Mouse (Mus musculus) cerebellum, adult 18-20 months (tissue): ENCODE measurements at regions not wholly inside any gene's neighbourhood (a gene's known extent, or its start where the extent isn't known, plus 50 kb on each side); places are given as distances from the start of the nearest gene placed in this dataset.

ENCODE experiments used
- DNase-seq, 2 experiments: peaks; one replicate each; pipeline ENCODE4 v3.0.0; 2021

DNA sequence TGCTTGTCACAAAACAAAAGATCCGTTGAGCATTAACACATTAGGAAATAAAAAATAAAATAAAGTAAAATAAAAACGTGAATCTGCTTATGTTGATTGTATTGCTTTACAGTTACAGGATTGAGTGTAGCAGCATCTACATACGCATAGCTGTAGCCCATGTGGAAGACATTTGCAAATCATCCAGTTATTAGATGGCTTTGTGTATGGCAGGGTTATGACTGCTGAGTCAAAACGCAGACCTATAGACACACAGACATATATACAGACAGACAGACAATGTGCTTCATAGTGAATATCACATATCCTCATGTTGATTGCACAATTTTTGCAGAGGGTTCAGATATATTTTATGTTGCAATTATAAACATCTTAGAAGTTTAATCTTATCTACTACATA lies 64.5 kb downstream of the Gm11146 start:
- DNase-seq = no peak

DNA sequence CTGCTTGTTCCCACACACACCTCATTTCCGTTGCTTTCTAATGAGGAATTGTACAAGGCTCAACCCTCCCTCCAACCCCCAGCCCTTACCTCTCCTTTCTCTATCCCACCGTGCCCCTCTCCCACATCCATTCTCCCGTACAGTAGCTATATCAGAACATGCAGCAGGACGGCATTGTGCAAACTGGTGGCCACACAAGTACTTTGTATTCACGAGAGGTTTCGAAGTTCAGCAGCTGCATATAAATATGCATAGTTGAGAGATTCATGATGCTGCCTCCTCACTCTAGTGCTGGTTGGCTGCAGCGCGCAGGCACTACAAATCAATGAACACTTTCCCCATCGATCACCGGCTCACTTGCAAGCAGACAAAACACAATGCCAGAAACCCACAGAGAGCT lies 65.1 kb downstream of the Gm11146 start:
- peak; percentile 28 to 31 for DNase-seq

DNA sequence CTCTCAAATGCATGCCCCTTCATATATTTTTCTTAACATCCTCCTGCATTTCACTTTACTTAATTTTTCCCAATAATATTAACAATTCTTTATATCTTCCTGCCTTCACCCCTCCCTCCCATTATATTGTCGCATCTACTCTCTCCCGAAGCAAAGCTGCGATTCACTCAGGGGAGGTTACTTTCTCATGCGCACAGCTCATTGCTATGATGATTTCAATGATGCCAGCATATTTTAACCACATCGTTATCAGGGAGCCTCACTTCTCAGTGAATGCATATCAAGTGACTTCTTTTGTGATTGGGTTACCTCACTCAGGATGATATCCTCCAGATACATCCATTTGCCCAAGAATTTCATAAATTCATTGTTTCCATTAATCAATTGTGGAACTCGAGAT lies 65.6 kb downstream of the Gm11146 start:
- peak in 1 of 2 experiments; percentile 8 for DNase-seq

DNA sequence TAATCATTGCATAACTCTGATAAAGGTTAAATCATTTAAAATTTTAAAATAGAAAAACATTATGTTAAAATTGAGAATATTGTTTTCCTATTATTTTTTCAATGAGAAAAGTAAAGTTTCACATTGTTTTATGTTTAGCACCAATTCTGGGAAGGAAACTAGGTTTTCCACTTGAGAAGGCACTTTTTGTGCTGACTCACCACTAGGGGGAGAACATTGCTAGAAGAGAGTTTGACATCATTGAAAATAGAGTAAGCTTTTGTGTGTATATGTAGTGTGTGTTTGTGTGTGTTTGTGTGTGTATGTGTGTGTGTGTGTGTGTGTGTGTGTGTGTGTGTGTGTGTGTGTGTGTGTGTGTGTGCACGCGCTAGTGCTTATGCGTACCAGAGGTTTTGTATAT lies 66.9 kb downstream of the Gm11146 start:
- DNase-seq = peak; percentile 22 to 42

DNA sequence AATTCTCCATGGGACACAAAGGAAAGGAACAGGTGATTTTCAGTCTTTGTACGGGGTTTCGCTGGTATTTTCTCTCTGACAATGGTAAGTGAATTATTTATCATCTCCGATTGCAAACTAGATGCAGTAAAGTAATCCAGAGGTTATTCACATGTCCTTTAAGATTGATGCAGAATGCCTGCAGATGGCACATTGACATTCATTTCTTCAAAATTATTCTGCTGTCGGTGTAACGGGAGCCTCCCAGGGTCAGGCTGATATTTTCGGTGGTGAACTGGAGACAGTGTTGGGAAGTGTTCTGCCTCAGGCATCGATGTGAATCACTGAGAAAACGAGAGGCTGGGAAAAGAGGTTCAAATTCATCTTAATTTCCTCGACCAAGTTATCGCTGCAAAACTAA lies 70.3 kb downstream of the Gm11146 start:
- DNase-seq = no peak

DNA sequence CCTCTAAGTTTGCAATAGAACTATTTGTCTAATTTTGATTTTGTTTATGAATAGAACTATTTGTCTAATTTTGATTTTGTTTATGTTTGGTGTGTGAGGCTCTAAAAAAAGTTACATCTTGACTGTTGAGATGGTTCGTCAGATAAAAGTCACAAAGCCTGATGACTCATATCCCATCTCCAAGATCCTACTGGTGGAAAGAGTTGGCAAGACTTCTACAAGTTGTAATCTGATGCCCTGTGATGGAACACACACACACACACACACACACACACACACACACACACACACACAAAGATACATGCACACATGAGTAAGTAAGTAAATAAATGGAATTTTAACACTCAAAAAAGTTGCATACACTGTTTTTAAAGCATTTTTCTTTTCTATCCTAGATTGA lies 73.9 kb downstream of the Gm11146 start:
- DNase-seq = no peak

DNA sequence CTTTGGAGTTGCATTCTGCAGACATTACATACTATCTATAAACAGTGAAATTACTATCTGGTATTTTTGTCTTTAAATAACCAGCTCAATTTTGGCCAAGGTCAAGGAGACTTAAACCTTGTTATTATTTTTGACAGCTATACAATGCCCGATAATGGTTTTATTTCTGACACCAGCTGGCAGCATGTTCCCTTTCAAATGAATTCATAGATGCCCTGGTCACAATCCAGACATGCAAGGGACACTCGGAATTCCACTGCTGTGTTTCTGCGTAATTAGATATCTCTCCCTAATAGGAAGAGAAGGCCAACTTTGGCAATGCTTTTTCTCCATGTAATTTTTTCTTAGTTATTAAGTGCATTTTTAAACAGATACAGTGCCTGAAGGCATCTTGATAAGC lies 87.3 kb downstream of the Gm11146 start:
- no peak for DNase-seq

DNA sequence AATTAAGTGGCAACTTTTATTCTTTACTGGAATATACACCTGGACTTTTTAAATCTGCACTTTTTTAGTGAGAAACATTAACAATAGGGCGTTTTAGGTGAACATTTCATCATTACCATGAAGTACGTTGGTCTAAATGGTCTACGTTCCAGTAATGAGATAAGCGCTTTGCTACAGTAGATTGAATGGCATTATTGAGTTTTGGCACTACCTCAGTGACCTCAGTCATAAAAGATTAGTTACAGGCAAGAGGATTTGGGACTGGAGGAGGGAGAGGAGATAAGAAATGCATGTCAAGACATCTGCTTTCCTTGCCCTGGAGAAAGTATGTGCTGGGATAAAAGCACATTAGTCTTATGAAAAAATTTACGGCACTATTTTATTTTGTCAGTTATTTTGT lies 98.3 kb downstream of the Gm11146 start:
- no peak for DNase-seq

DNA sequence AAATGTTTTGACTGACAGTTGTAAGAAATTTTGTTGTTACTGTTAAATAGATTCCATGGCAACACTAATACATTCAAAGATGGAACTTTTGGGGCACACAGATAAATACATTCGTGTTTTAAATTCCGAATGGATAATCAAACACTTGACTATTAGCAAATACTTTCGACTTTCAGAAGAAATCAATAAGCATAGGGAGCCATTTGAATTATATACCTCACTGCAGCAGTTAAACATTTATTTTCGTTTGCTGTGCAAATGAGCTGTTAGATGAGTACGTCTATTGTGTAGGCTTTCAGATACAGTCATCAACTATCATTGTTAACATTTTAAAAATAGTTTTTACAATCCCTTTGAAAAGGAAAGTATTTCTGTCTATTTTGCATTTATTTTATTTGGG lies 99.0 kb downstream of the Gm11146 start:
- no peak for DNase-seq

DNA sequence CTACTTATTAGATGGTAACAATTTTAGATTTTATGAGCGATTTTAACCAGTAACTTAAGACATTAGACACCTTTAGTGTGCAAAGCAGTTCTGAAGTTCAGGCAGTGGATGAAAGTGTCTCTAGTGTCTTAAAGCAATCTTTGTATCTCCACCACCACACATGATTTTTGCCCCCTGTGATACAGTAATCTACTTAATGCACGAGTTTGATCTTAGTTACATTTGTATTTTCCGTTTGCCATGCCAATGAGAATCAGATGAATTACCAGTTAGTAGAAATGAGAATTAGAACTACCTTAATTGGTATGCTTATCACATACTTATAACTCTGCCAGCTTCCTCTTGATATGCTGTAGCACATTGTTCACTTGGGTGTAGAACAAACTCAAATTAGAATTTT lies 99.9 kb downstream of the Gm11146 start:
- no peak for DNase-seq

DNA sequence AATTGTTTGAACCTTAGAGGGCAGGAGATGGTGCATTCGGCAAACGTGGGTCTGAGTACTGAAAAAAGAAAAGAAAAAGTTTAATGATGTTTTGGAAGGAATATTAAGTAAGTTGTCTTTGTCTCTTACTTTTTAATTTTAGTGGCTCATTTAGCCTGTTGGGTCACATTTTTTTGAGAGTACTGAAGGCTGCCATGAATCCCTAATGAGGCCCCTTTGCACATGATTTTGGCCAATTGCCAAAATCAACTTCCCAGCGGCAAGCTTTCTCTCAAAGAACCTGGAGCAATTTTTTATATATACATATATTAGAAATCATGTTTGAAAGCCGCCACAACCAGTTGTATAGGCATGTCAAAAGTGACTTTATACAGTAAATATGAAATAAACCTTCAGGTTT lies 100.9 kb downstream of the Gm11146 start:
- no peak for DNase-seq

DNA sequence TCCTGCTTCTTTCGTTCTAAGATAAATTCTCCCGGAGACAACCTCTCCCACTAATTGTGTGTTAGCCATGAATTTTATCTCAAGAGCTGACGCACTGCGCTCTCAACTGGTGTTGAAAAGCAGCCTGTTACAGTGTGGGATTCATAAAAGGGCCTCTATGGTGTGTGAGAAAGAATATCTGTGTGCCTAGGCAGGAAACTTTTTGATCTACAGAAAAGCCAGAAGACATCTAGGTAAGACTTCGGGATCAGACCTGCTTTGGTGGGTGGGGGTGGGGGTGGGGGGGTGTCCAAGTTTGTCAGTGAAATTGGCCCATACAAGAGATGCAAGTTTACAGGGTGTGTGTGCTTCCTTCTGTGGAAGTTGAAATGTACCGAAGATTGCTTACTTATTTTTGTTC lies 101.5 kb downstream of the Gm11146 start:
- DNase-seq = no peak

DNA sequence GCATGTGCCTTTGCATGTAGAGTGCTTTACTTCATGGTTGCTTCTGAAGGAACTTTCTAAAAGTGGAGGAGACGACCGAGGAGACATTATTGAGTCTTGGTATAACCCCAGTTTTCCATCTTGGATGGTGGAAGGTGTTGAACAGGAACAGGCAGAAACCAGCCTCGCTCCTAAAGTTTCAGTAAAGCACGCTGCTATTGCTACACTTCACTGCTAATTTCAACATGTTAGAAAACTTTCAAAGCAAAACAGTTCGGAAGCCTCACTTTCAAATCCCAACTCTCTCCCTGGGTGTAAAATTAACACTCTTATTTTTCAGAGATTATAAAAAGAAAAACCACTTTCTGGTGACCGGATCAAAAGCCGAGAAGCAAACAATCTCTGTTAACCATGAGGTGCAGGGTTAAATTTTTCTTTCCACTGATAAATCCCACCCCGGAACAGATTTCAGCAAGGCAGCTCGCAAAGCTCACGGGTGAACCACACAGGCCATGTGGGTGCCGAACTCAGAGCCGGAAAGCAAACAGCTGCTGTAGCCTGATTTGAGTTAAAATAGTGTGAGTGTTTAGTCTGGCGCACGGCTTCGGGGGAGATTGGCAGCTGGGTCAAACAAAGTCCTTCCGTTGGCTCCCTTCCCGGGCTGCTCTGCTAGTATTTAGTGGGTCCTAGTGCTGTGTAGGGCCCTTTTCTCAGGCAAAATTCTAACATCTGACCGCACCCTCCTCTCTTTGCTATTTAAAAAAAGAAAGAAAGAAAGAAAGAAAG lies 102.2 kb downstream of the Gm11146 start:
- DNase-seq = peak; percentile 35 to 45

DNA sequence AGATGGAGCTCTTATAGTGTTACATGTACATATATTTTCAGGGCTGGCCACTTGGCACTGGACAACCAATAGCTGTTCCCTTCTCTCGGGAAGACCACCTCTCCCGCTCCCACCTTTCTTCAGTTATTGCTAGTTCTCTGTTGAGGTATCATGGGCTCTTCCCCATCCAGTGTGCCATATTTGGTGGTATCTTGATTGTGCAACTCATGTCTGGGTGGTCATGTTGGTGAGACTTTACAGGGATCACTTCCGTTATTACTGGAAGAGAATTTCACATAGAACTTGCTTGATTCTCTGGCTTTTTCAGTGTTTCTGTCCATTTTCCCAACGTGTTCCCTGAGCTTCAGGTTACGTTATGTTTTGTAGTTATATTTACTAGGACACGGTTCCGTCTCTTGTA lies 106.6 kb downstream of the Gm11146 start:
- DNase-seq = no peak

DNA sequence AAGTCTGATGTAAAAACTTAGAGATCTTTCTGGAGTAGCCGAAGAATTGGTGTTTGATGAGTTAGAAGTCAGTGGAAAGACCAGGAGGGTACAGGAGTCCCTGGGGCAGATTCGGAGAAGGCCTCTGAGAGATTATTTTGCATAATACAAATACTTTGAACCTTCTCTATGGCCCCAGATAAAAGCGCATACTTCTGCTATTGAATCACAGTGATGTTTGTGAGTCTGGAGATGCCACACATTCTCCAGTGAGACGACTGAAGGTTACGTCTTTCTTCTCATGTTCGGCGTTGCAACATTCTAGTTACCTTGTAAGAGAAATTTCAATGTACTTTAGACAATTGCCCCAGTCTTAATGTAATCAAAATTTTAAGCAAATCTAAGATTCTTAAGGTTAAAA lies 107.9 kb downstream of the Gm11146 start:
- no peak for DNase-seq

DNA sequence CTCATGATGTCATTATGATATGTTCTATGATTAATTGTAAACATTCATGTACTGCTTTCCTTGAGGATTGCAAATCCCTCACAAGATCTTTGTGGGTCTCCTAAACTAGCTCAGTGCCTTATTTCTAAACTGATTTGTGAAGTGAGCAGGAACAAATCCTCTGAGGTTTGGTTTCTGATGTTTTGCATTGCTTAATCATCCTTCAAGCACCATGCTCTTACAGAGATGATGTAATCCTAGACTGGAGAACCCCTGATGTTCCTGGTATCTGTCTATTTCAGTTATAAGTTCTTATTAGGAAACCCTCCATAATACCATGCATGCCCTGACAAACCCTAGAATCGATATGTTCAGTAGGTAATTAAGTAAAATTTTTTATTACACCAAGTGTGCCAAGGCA lies 113.7 kb downstream of the Gm11146 start:
- no peak for DNase-seq

DNA sequence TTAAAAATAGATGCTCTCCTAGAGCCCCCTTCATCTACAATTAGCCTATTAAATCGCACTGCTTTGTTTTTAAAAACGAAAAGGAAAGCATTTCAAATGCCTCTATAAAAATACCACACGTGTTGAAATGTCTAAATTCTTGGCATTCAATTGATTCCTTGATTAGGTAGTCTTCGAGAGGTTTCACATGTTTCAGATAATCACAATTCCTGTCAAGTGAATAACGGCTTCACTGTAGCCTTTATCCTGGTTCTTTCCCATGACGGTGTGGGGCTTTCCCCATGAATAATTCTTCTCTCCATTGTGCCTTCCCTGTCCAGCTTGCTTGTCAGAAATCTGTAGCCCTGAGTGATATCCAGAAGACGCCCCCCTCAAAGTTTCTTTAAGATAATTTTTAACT lies 122.1 kb downstream of the Gm11146 start:
- no peak for DNase-seq

DNA sequence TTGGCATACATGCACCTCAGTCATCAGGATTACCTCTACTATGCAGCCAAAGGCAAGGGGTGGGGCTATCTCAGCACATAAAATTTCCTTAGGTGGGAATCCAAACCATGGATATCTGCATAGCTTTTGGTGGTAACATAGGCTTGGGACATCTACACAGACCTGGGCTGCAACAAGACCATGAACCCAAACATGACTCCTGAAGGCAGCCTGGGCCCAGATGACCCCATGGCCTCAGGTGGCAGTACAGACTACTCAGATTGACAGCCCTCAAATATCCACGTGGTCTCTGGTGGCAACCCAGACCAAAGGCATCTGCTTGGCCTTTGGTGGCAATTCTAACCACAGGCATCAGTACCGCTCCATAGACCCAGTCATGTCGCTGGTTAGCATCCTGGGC lies 130.0 kb downstream of the Gm11146 start:
- no peak for DNase-seq

DNA sequence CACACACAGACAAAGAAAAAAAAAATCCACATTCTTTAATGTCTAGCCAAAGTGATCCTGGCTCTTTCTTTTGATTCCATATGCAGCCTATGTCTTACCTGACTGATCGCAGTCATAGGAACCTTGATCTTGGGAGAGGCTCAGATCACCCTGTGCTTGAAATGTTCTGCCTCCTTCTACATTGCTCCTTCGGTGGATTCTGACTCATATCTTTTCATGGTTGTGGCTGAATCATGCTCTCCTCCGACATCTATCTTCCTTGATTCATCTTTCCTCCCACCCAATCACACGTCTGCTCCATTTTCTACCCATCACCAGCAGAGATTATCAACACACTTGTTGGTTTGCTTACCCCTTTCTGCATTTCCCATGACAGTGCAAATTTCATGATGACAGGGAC lies 132.0 kb downstream of the Gm11146 start:
- DNase-seq = no peak

DNA sequence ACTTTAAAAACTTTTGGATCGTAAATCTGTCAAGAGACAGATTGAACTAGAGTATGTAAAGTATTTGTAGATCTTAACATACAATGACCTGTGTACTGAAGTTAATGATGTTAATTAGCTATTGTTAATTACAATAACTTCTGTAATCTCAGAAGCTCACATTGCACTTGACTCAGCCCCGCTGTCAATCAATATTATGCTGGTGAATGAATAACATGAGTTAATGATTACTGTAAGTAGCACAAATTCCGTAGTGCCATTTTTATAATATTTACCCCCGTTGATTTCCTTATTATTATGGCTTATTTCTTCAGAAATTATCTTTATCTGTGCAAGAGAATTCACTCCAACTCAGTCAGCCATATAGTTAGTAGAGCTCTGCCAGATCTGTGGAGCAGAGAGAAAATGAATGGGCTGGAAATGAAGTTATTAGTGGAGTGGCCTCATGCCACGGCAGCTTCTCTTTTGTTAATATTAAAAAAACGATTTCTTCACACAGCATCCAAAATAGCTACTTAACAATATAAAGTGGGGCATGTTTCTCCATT lies 132.5 kb downstream of the Gm11146 start:
- no peak for DNase-seq

DNA sequence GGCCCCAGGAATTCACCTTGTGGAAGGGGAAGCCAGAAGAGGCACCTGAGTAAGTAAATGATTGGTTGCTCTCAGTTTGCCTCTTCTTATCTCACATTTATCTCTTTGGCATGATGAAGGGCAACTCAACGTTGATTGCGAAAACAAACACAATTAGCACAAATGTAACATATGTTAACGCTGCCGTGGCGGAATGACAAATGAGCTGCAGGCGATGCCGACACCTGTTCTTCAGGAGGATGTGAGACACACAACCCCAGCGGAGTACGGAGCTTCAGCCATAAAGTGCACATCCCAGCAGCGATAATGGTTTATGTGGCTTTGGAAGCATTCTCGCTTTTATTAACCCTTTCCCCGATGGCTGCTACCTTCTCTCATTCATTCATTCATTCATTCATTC lies 134.7 kb downstream of the Gm11146 start:
- no peak for DNase-seq

DNA sequence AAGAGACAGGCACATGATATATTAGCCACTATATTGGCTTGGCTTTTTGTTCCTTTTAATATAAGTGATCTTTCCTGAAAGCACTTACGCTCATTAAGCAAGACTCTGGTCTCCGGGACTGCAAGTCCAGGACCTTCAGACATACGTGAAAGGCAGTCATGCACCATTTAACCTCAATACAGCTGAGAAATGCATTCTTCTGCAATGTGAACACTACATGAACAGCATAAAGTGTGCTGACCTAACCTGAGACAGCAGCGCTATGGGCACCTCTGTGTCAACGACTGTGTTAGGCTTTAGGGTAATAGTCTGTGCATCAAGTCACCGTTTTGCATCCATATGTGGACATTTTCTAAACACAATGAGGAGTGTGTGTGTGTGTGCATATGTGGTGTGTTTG lies 137.3 kb downstream of the Gm11146 start:
- DNase-seq = no peak

DNA sequence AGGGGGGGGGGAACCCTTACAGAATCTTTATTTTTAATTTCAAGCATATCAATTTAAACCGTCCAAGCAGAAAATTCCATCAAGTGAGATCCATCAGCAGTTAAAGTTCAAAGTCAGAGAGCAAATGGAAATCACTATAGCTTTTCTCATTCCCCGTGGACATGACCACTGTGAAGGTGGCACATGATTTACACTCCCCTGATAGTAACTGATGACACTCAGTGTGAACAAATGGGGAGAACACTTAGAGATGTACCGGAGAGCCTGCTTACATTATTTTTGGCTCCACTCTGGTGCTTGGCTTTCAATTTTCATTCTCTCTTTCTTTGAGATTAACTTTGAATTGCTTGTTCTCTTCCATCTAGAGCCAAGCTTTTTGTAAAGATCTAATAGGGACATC lies 140.0 kb downstream of the Gm11146 start:
- no peak for DNase-seq

DNA sequence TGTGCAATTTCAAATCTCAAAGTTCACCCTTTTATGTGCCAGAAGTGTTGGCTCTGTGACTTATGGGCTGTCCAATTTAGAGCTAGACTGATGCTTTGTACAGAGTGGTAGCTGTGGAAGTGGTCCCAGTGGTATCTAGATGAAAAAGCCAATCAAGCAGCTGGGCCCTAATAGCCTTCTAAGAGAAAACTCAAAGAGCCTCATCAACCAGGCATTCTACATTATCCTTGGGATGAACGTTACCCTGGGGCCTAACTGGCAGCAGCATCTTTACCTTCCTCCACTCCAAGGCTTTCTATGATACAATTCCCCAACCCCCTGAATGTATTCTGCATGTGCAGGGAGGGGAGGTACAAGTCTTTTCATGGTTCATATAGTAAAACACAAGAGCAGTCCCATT lies 140.4 kb downstream of the Gm11146 start:
- no peak for DNase-seq

DNA sequence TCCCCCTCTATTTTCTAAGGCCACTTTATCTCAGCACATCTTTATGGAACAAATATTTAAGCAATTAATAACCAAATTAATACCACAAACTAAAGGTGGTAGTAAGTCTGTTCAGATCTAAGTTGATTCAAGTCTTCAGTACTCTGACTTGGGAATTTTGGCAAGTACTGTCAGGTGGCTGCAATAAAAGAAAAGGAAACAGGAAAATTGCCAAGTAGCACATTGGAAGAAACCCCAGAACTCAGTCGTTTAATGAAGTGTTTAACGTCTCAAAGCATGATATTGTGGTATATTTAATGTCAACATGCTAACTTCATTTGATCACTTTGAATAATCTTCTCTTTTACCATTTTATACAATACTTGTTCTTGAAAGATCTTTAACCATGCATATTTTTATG lies 142.2 kb downstream of the Gm11146 start:
- DNase-seq = no peak
